Mouse (Mus musculus): ENCODE data around the gene Kcnh4.

Gene Kcnh4

GRCm38 (mm10) chr11:100762831-100763230 lies 3.1 kb upstream of the Kcnh4 start, which contains the start of gene Hcrt:
Gene Hcrt, minus strand, starts transcription at chr11:100762931.
- no peak for DNase-seq

GRCm38 (mm10) chr11:100761547-100762045 lies 1.9 kb upstream of the Kcnh4 start:
- peak; percentile 87 to 92 for DNase-seq

GRCm38 (mm10) chr11:100758707-100759610 lies 783 bp downstream of the Kcnh4 start:
- peak in 1 of 2 experiments; percentile 62 for DNase-seq

GRCm38 (mm10) chr11:100757566-100757965 lies 2.2 kb downstream of the Kcnh4 start:
- DNase-seq = no peak

GRCm38 (mm10) chr11:100756476-100756875 lies 3.3 kb downstream of the Kcnh4 start:
- no peak for DNase-seq

GRCm38 (mm10) chr11:100754693-100755057 lies 5.1 kb downstream of the Kcnh4 start:
- DNase-seq = no peak

GRCm38 (mm10) chr11:100754021-100754692 lies 5.6 kb downstream of the Kcnh4 start:
- no peak for DNase-seq

GRCm38 (mm10) chr11:100752294-100752693 lies 7.4 kb downstream of the Kcnh4 start:
- no peak for DNase-seq

- no peak for DNase-seq
Observed at GRCm38 (mm10) chr11:100750127-100750526, 9.6 kb downstream of the Kcnh4 start.

- no peak for DNase-seq
Observed at GRCm38 (mm10) chr11:100749469-100749868, 10.3 kb downstream of the Kcnh4 start.

- no peak for DNase-seq
Observed at GRCm38 (mm10) chr11:100748620-100749019, 11.1 kb downstream of the Kcnh4 start.

GRCm38 (mm10) chr11:100747114-100747513 lies 12.6 kb downstream of the Kcnh4 start:
- no peak for DNase-seq

- no peak for DNase-seq
Observed at GRCm38 (mm10) chr11:100746546-100746945, 13.2 kb downstream of the Kcnh4 start.

- DNase-seq = peak in 1 of 2 experiments; percentile 64
Observed at GRCm38 (mm10) chr11:100745085-100745484, 14.7 kb downstream of the Kcnh4 start.

GRCm38 (mm10) chr11:100741348-100741747 lies 18.4 kb downstream of the Kcnh4 start:
- DNase-seq = peak in 1 of 2 experiments; percentile 38

- DNase-seq = no peak
Observed at GRCm38 (mm10) chr11:100738749-100739148, 21.0 kb downstream of the Kcnh4 start.

GRCm38 (mm10) chr11:100738066-100738604 lies 21.6 kb downstream of the Kcnh4 start, which contains the start of gene Rab5c:
Gene Rab5c, minus strand, starts transcription at chr11:100738215.
- peak; percentile 99 for DNase-seq

GRCm38 (mm10) chr11:100737105-100737733 lies 22.5 kb downstream of the Kcnh4 start:
- no peak for DNase-seq

- no peak for DNase-seq
Observed at GRCm38 (mm10) chr11:100736746-100737080, 23.0 kb downstream of the Kcnh4 start.

- DNase-seq = no peak
Observed at GRCm38 (mm10) chr11:100735954-100736745, 23.6 kb downstream of the Kcnh4 start.

GRCm38 (mm10) chr11:100735134-100735865 lies 24.4 kb downstream of the Kcnh4 start:
- DNase-seq = no peak

Measured in lung, postnatal 4 days (tissue).